Mouse (Mus musculus): ENCODE data around the gene Hoxa3. TPM values are rescaled to one million over a fixed set of nuclear protein-coding genes. Genes with fewer than 3 reads are reported as not detected.

Gene Hoxa3
- polyA plus RNA-seq, 1 experiment from 2014 or later: 6.6 TPM

- under 1% methylated on average over 45 of the region's 46 CpGs for WGBS
- H3K27me3 ChIP-seq (ENCODE audit: control insufficient read depth, insufficient read depth, low read depth, low read length): peaks cover 55% of the 10 kb centered on the region
- ATAC-seq (ENCODE audit: low read depth): no peak; the same call in 1 of the 2 replicates
- H3K36me3 ChIP-seq (ENCODE audit: control insufficient read depth, insufficient read depth, low read length): no peaks in the 10 kb centered on the region
- H3K27ac ChIP-seq (ENCODE audit: low read length): peak overlapping the region; percentile 93
- peak overlapping the region; percentile 73 for H3K4me2 ChIP-seq (ENCODE audit: low read depth, low read length)
- no peaks in the 10 kb centered on the region for H3K9me3 ChIP-seq (ENCODE audit: control insufficient read depth, low read length)
- peak overlapping the region; percentile 97 for H3K9ac ChIP-seq (ENCODE audit: low read length)
- peaks cover 6% of the 10 kb centered on the region for H3K4me1 ChIP-seq (replicated peaks; ENCODE audit: control insufficient read depth, insufficient read depth, low read length)
- H3K4me3 ChIP-seq (ENCODE audit: low read length): peak overlapping the region; percentile 85
Observed at GRCm38 (mm10) chr6:52203371-52204049, 9.6 kb downstream of the Hoxa3 start.

GRCm38 (mm10) chr6:52203121-52203370 is 10.1 kb downstream of the Hoxa3 start:
- ATAC-seq (ENCODE audit: low read depth): no peak
- Histone ChIP-seq H3K4me2 (ENCODE audit: low read depth, low read length) (peak overlapping the region; percentile 73), H3K36me3 (ENCODE audit: control insufficient read depth, insufficient read depth, low read length) (no peaks in the 10 kb centered on the region), H3K9ac (ENCODE audit: low read length) (peak overlapping the region; percentile 97), H3K9me3 (ENCODE audit: control insufficient read depth, low read length) (no peaks in the 10 kb centered on the region), H3K4me3 (ENCODE audit: low read length) (peak overlapping the region; percentile 85), H3K4me1 (replicated peaks; ENCODE audit: control insufficient read depth, insufficient read depth, low read length) (peaks cover 7% of the 10 kb centered on the region), H3K27me3 (ENCODE audit: control insufficient read depth, insufficient read depth, low read depth, low read length) (peaks cover 51% of the 10 kb centered on the region), H3K27ac (ENCODE audit: low read length) (peak overlapping the region; percentile 93)
- WGBS: 2% methylated on average over 10 of the region's 10 CpGs

- Histone ChIP-seq H3K4me3 (ENCODE audit: low read length) (peak overlapping the region; percentile 85), H3K36me3 (ENCODE audit: control insufficient read depth, insufficient read depth, low read length) (no peaks in the 10 kb centered on the region), H3K27me3 (ENCODE audit: control insufficient read depth, insufficient read depth, low read depth, low read length) (peaks cover 52% of the 10 kb centered on the region), H3K9ac (ENCODE audit: low read length) (peak overlapping the region; percentile 97), H3K4me1 (replicated peaks; ENCODE audit: control insufficient read depth, insufficient read depth, low read length) (peaks cover 9% of the 10 kb centered on the region), H3K9me3 (ENCODE audit: control insufficient read depth, low read length) (no peaks in the 10 kb centered on the region), H3K27ac (ENCODE audit: low read length) (peak overlapping the region; percentile 93), H3K4me2 (ENCODE audit: low read depth, low read length) (peak overlapping the region; percentile 73)
- no peak for ATAC-seq (ENCODE audit: low read depth)
- WGBS: 5% methylated on average over 22 of the region's 22 CpGs
Observed at GRCm38 (mm10) chr6:52202362-52203120, 10.6 kb downstream of the Hoxa3 start.

- Histone ChIP-seq H3K4me1 (replicated peaks; ENCODE audit: control insufficient read depth, insufficient read depth, low read length) (peaks cover 15% of the 10 kb centered on the region), H3K27me3 (ENCODE audit: control insufficient read depth, insufficient read depth, low read depth, low read length) (peaks cover 46% of the 10 kb centered on the region), H3K27ac (ENCODE audit: low read length) (peak overlapping the region; percentile 84), H3K4me3 (ENCODE audit: low read length) (peak overlapping the region; percentile 85), H3K9ac (ENCODE audit: low read length) (peak overlapping the region; percentile 97), H3K36me3 (ENCODE audit: control insufficient read depth, insufficient read depth, low read length) (no peaks in the 10 kb centered on the region), H3K4me2 (ENCODE audit: low read depth, low read length) (peak overlapping the region; percentile 73), H3K9me3 (ENCODE audit: control insufficient read depth, low read length) (no peaks in the 10 kb centered on the region)
- WGBS: 9% methylated on average over 1 of the region's 1 CpGs
- ATAC-seq (ENCODE audit: low read depth): no peak
Observed at GRCm38 (mm10) chr6:52201269-52201668, 11.9 kb downstream of the Hoxa3 start.

- Histone ChIP-seq H3K4me1 (replicated peaks; ENCODE audit: control insufficient read depth, insufficient read depth, low read length) (peaks cover 20% of the 10 kb centered on the region), H3K27ac (ENCODE audit: low read length) (peak overlapping the region; percentile 84), H3K4me2 (ENCODE audit: low read depth, low read length) (peak overlapping the region; percentile 73), H3K27me3 (ENCODE audit: control insufficient read depth, insufficient read depth, low read depth, low read length) (peaks cover 46% of the 10 kb centered on the region), H3K9ac (ENCODE audit: low read length) (peak overlapping the region; percentile 97), H3K4me3 (ENCODE audit: low read length) (peak overlapping the region; percentile 85), H3K36me3 (ENCODE audit: control insufficient read depth, insufficient read depth, low read length) (no peaks in the 10 kb centered on the region), H3K9me3 (ENCODE audit: control insufficient read depth, low read length) (no peaks in the 10 kb centered on the region)
- 15% methylated on average over 10 of the region's 10 CpGs for WGBS
- ATAC-seq (ENCODE audit: low read depth): no peak
Observed at GRCm38 (mm10) chr6:52200751-52201250, 12.3 kb downstream of the Hoxa3 start.

GRCm38 (mm10) chr6:52200073-52200750 is 12.9 kb downstream of the Hoxa3 start:
- no peaks in the 10 kb centered on the region for H3K9me3 ChIP-seq (ENCODE audit: control insufficient read depth, low read length)
- ATAC-seq (ENCODE audit: low read depth): no peak

GRCm38 (mm10) chr6:52197271-52197670 is 15.9 kb downstream of the Hoxa3 start:
- peak overlapping the region; percentile 87 for H3K27ac ChIP-seq (ENCODE audit: low read length)
- peak overlapping the region; percentile 49 for H3K9ac ChIP-seq (ENCODE audit: low read length)
- no peaks in the 10 kb centered on the region for H3K9me3 ChIP-seq (ENCODE audit: control insufficient read depth, low read length)
- 4% methylated on average over 10 of the region's 10 CpGs for WGBS
- H3K4me2 ChIP-seq (ENCODE audit: low read depth, low read length): peak overlapping the region; percentile 55
- peaks cover 40% of the 10 kb centered on the region for H3K4me1 ChIP-seq (replicated peaks; ENCODE audit: control insufficient read depth, insufficient read depth, low read length)
- peak overlapping the region; percentile 24 for H3K4me3 ChIP-seq (ENCODE audit: low read length)
- H3K36me3 ChIP-seq (ENCODE audit: control insufficient read depth, insufficient read depth, low read length): no peaks in the 10 kb centered on the region
- H3K27me3 ChIP-seq (ENCODE audit: control insufficient read depth, insufficient read depth, low read depth, low read length): peaks cover 43% of the 10 kb centered on the region
- ATAC-seq (ENCODE audit: low read depth): peak; percentile 84

More at GRCm38 (mm10) chr6:52200073-52200750, 12.9 kb downstream of the Hoxa3 start:
- WGBS: 7% methylated on average over 30 of the region's 30 CpGs
- Histone ChIP-seq H3K27me3 (ENCODE audit: control insufficient read depth, insufficient read depth, low read depth, low read length) (peaks cover 50% of the 10 kb centered on the region), H3K27ac (ENCODE audit: low read length) (peak overlapping the region; percentile 84), H3K4me3 (ENCODE audit: low read length) (peak overlapping the region; percentile 85), H3K4me1 (replicated peaks; ENCODE audit: control insufficient read depth, insufficient read depth, low read length) (peaks cover 23% of the 10 kb centered on the region), H3K4me2 (ENCODE audit: low read depth, low read length) (peak overlapping the region; percentile 73), H3K9ac (ENCODE audit: low read length) (peak overlapping the region; percentile 97), H3K36me3 (ENCODE audit: control insufficient read depth, insufficient read depth, low read length) (no peaks in the 10 kb centered on the region)

- Histone ChIP-seq H3K4me2 (ENCODE audit: low read depth, low read length) (peak overlapping the region; percentile 55), H3K9ac (ENCODE audit: low read length) (peak overlapping the region; percentile 49)
Observed at GRCm38 (mm10) chr6:52196811-52197210, 16.3 kb downstream of the Hoxa3 start.

GRCm38 (mm10) chr6:52194690-52195089 is 18.4 kb downstream of the Hoxa3 start:
- H3K4me3 ChIP-seq (ENCODE audit: low read length): no peak overlapping the region
- peak overlapping the region; percentile 51 for H3K27ac ChIP-seq (ENCODE audit: low read length)
- no peaks in the 10 kb centered on the region for H3K36me3 ChIP-seq (ENCODE audit: control insufficient read depth, insufficient read depth, low read length)
- WGBS: 5% methylated on average over 10 of the region's 10 CpGs
- H3K4me1 ChIP-seq (replicated peaks; ENCODE audit: control insufficient read depth, insufficient read depth, low read length): peaks cover 40% of the 10 kb centered on the region
- peak overlapping the region; percentile 21; the same call in 1 of the 2 replicates for H3K9ac ChIP-seq (ENCODE audit: low read length)
- H3K9me3 ChIP-seq (ENCODE audit: control insufficient read depth, low read length): no peaks in the 10 kb centered on the region
- no peak for ATAC-seq (ENCODE audit: low read depth)
- peaks cover 42% of the 10 kb centered on the region for H3K27me3 ChIP-seq (ENCODE audit: control insufficient read depth, insufficient read depth, low read depth, low read length)
- peak overlapping the region; percentile 20 for H3K4me2 ChIP-seq (ENCODE audit: low read depth, low read length)

More at GRCm38 (mm10) chr6:52196811-52197210, 16.3 kb downstream of the Hoxa3 start:
- Histone ChIP-seq H3K4me1 (replicated peaks; ENCODE audit: control insufficient read depth, insufficient read depth, low read length) (peaks cover 42% of the 10 kb centered on the region), H3K27ac (ENCODE audit: low read length) (peak overlapping the region; percentile 87), H3K9me3 (ENCODE audit: control insufficient read depth, low read length) (no peaks in the 10 kb centered on the region), H3K4me3 (ENCODE audit: low read length) (peak overlapping the region; percentile 24), H3K27me3 (ENCODE audit: control insufficient read depth, insufficient read depth, low read depth, low read length) (peaks cover 45% of the 10 kb centered on the region), H3K36me3 (ENCODE audit: control insufficient read depth, insufficient read depth, low read length) (no peaks in the 10 kb centered on the region)
- peak; percentile 5; the same call in 1 of the 2 replicates for ATAC-seq (ENCODE audit: low read depth)
- WGBS: 6% methylated on average over 9 of the region's 9 CpGs
